Mouse (Mus musculus) testis, adult 2 months (tissue): ENCODE measurements around the gene Hist1h1t.

Experiments used
- CTCF ChIP-seq: fragments of 200-500 bp; IDR thresholded peaks from 2 replicates; pipeline ENCODE4 v1.5.1; 2012; ENCODE audit warnings: low read depth, mild to moderate bottlenecking, inconsistent platforms, low read length, moderate library complexity; ENCODE audit not compliant: control insufficient read depth, insufficient read depth, insufficient replicate concordance
- POLR2A ChIP-seq: fragments of 200-500 bp; IDR thresholded peaks from 2 replicates; pipeline ENCODE4 v1.6.1; 2012; ENCODE audit warnings: low read depth, mild to moderate bottlenecking, inconsistent platforms, low read length, moderate library complexity; ENCODE audit not compliant: control insufficient read depth

DNA sequence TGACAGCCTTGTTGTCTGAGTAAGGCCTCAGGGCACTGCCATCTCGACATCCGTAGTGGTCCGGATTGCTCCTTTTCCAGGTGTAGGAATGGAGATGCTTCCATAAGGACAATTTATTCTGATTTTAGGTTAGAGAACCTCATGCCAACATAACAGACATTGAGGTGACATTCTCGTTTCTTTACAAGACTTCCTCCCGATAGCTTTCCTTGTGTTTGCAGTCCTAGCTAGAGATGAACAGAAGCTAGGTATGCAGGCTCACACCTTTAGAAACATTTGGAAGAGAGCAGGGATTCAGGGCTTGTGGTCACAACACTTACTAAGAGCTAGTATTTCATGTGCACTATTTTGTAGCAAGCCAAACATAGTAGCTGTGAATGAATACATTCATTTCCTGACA lies 47.6 kb downstream of the Hist1h1t start:
- TF ChIP-seq CTCF (no peak), POLR2A (no peak)
